Mouse (Mus musculus): ENCODE results near the gene Ccdc180.

Gene Ccdc180

GRCm38 (mm10) chr4:45911256-45911655, 21.2 kb downstream of the Ccdc180 start:
- in situ Hi-C loops (cut with MboI, MseI), result no loop called here

- in situ Hi-C loops (cut with MboI, MseI), result no loop called here
Observed at GRCm38 (mm10) chr4:45911876-45912275, 21.8 kb downstream of the Ccdc180 start.

GRCm38 (mm10) chr4:45917091-45917490, 27.0 kb downstream of the Ccdc180 start:
- in situ Hi-C loops (cut with MboI, MseI), result no loop called here

- in situ Hi-C loops (cut with MboI, MseI), result no loop called here
Observed at GRCm38 (mm10) chr4:45921663-45922435, 31.7 kb downstream of the Ccdc180 start.

GRCm38 (mm10) chr4:45924011-45924410, 33.9 kb downstream of the Ccdc180 start:
- in situ Hi-C loops (cut with MboI, MseI), result no loop called here

GRCm38 (mm10) chr4:45928561-45928960, 38.5 kb downstream of the Ccdc180 start:
- in situ Hi-C loops (cut with MboI, MseI), result no loop called here

GRCm38 (mm10) chr4:45941628-45942044, 51.5 kb downstream of the Ccdc180 start:
- in situ Hi-C loops (cut with MboI, MseI), result loop anchor here (10.0 kb wide), 1 partner anchor 183 kb away; no protein-coding TSS in a partner anchor

- in situ Hi-C loops (cut with MboI, MseI), result loop anchor here (10.0 kb wide), 1 partner anchor 177 kb away; no protein-coding TSS in a partner anchor
Observed at GRCm38 (mm10) chr4:45947729-45948128, 57.6 kb downstream of the Ccdc180 start.

GRCm38 (mm10) chr4:45949109-45949848, 59.2 kb downstream of the Ccdc180 start:
- in situ Hi-C loops (cut with MboI, MseI), result loop anchor here (10.0 kb wide), 1 partner anchor 176 kb away; no protein-coding TSS in a partner anchor

GRCm38 (mm10) chr4:45951830-45952229, 61.7 kb downstream of the Ccdc180 start:
- in situ Hi-C loops (cut with MboI, MseI), result no loop called here

- in situ Hi-C loops (cut with MboI, MseI), result no loop called here
Observed at GRCm38 (mm10) chr4:45953025-45953919, 63.2 kb downstream of the Ccdc180 start.

- in situ Hi-C loops (cut with MboI, MseI), result no loop called here
Observed at GRCm38 (mm10) chr4:45955235-45955634, 65.1 kb downstream of the Ccdc180 start.

GRCm38 (mm10) chr4:45956131-45956530, 66.0 kb downstream of the Ccdc180 start:
- in situ Hi-C loops (cut with MboI, MseI), result no loop called here

GRCm38 (mm10) chr4:45956706-45957105, 66.6 kb downstream of the Ccdc180 start:
- in situ Hi-C loops (cut with MboI, MseI), result no loop called here

GRCm38 (mm10) chr4:45964771-45965439, 74.8 kb downstream of the Ccdc180 start, which contains the start of gene Tdrd7:
Gene Tdrd7 (plus strand): TSS chr4:45965334.
- in situ Hi-C loops (cut with MboI, MseI), result no loop called here

- in situ Hi-C loops (cut with MboI, MseI), result no loop called here
Observed at GRCm38 (mm10) chr4:45965737-45966447, 75.8 kb downstream of the Ccdc180 start.

GRCm38 (mm10) chr4:45966716-45967115, 76.6 kb downstream of the Ccdc180 start:
- in situ Hi-C loops (cut with MboI, MseI), result no loop called here

- in situ Hi-C loops (cut with MboI, MseI), result no loop called here
Observed at GRCm38 (mm10) chr4:45967479-45968341, 77.6 kb downstream of the Ccdc180 start.

GRCm38 (mm10) chr4:45969051-45969450, 78.9 kb downstream of the Ccdc180 start:
- in situ Hi-C loops (cut with MboI, MseI), result no loop called here
